Mouse (Mus musculus) fat pad, adult 2 months (tissue): ENCODE results near the gene Dennd2a.
"Not testable (repeated sequence)": the region's sequence is repeated elsewhere in the genome, so short reads cannot be mapped to it uniquely, and the experiment has no call there.

Source experiments
- DNase-seq: peaks from one replicate; pipeline ENCODE4 v3.0.0-alpha.2; 2011; ENCODE audit warnings: low read depth, low spot score; ENCODE audit errors: extremely low read depth

Dennd2a gene

DNA sequence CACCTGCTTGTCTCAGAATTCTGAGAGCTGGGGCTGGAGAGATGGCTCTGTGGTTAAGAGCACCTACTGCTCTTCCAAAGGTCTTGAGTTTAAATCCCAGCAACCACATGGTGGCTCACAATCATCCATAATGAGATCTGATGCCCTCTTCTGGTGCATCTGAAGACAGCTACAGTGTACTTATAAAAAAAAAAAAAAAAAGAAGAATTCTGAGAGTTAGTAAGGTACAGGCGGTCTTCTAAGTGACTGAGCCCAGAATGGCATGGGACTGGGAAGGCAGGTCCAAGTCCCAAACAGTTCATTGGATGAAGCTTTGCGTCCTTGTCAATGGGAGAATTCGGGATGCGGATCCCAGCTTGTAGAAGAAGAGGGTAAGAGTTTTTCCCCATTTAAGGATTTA is 104.1 kb downstream of the Dennd2a start:
- DNase-seq = no peak

DNA sequence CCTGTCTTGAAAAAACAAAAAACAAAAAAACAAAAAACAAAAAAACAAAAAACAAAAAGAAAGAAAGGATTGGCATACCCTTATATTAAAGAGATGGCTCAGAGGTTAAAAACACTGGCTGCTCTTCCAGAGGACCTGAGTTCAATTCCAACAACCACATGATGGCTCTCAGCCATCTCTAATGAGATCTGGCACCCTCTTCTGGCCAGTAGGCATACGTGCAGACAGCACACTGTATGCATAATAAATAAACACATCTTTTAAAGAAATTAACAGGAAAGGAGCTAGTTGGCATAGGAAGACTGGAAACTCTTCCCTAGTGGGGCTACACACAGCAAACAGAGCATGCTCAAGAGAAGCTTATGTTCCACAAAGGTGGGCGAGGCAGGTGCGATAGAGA is 106.6 kb downstream of the Dennd2a start:
- no peak for DNase-seq

DNA sequence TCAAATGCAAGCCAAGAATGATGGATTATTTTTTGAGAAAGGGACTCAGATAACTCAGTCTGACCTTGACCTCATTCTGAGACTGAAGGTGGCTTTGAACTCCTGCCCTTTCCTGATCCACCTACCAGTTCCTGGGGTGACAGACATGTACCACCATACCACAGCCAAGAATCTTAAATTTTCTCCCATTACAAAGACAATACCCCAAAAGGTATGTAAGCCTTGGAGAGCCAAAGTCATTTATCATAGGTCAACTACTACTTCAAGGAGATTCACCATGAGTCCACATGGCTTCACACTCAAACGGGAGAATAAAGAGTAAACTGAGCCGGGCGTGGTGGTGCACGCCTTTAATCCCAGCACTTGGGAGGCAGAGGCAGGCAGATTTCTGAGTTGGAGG is 107.1 kb downstream of the Dennd2a start:
- no peak for DNase-seq

DNA sequence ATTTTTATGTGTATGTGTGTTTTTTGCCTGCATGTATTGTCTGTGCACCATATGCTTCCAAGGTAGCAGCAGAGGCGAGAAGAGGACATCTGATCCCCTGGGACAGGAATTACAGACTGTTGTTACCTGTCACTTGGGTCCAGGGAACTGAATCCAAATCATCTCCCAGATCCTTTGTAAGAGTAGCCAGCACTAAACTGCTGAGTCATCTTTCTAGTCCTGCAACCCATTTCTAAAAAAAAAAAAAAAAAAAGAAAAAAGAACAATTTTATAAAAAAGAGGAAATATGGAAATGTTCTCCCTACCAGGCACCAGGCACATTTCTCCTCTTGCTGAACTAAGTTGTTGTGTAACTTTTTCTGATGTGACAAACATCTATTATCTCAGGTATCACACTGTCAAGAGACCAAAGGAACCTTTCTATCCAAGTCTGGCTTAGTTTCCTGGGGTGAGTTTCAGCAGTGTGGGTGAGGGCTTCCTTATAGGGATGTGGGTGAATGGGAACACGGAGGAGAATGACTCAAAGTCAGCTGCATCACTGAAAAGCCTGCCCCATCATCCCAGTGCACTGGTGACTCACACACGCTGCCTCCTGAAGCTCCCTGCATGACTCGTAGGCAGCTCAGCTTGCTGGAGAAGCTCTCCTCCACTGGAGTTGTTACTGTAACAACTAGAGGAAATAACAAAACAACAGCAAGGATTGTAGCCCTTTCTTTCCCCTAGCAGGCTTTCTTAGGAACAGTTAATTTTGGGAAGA is 110.1 kb downstream of the Dennd2a start:
- DNase-seq = no peak

DNA sequence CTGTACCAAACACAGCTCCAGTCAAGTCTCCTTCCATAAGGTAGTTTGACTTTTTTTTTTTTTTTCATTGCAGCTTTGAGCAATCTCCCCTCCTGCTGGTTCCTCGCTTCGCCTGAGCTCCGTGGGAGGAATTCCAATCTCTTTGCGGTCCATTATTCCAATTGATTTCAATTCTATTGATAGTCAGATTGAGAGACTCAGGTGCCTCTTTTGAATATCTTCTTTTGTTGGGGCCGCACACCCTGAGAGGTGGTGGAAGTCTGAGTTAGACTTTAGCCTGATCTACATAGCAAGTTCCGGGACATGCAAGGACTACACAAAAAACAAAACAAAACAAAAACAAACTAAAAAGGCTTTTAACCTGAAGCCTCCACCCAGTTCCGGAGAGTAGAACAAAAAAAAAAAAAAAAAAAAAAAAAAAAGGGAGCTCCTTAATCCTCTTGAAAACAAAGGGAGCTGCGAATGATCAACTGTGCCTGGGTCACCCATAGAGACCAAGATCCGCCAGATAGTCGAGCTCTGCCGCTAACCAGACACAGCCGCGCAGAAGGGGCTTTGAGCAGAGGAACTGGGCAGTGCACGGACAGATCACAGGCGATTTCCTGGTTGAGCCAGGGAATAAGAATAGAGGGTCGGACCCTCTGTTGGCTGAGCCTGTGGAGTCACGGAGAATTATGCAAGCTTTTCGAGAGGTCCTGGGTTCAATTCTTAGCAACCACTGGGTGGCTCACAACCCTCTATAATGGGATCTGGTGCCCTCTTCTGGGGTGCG is 111.7 kb downstream of the Dennd2a start:
- no peak for DNase-seq

DNA sequence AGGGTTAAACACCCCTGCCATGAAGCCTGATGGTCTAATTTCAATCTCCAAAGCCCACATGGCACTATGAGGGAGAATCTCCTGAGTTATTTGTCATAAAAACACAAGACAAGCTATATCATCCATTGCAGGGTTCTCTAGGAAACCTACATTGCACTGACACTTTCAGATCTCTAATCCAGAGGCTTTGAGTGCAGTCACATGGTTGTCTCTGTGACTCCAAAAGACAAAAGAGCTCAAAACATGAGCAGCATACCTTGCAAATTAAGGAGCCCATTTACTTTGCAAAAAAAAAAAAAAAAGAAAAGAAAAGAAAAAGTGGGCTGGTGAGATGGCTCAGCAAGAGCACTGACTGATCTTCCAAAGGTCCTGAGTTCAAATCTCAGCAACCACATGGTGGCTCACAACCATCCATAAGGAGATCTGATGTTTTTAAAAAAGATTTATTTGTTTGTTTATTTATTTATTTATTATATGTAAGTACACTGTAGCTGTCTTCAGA is 114.8 kb downstream of the Dennd2a start:
- DNase-seq = no peak

DNA sequence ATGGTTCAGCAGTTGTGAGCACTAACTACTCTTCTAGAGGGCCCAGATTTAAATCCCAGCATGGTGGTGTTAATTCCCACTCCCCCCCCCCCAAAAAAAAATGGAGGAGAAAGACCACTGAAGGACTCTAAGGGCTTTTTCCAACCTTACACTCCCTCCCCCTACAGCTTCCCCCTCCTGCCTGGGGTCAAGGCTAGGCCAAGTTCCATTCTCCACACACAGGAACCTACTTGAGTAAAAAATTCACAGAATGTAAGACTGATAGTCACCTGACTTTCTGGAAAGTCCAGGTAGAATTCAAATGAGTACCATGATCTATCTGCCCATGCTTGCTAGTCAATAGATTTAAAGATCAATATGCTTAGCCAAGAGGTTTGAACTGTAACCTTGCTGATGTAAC is 117.5 kb downstream of the Dennd2a start:
- no peak for DNase-seq

DNA sequence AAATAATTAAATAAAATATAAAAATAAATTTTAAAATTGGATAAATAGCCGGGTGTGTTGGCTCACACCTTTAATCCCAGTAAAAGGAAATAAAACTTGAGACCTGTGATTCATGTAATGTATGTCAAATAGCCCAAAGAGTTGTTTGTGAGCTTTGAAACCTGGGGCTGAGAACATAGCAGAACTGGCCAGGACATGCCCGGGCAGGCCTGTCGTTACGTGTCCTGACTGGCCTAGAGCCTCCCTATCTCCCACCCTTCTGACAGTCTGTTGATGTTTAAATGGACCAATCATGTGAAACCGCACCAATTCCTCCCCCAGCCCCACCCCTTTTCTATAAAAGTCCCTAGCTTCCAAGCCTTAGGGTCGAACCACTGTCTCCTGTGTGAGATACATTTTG is 120.1 kb downstream of the Dennd2a start:
- not testable (repeated sequence) for DNase-seq

DNA sequence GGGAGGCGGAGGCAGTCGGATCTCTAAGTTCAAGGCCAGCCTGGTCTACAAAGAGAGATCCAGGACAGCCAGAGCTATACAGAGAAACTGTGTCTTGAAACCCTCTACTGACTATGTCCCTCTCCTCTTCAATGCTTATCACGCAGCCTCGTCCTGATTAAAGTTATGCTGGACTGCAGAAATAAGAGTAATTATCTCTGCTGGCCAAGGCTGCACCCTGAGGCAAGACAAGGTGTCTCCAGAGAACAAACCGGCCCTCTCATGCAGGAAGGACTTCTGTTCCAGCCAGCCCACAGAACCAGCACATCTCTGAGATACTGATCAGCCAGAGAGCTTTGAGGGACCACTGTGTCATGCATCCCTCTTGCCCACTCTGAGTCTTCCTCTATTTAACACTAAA is 121.8 kb downstream of the Dennd2a start:
- no peak for DNase-seq

DNA sequence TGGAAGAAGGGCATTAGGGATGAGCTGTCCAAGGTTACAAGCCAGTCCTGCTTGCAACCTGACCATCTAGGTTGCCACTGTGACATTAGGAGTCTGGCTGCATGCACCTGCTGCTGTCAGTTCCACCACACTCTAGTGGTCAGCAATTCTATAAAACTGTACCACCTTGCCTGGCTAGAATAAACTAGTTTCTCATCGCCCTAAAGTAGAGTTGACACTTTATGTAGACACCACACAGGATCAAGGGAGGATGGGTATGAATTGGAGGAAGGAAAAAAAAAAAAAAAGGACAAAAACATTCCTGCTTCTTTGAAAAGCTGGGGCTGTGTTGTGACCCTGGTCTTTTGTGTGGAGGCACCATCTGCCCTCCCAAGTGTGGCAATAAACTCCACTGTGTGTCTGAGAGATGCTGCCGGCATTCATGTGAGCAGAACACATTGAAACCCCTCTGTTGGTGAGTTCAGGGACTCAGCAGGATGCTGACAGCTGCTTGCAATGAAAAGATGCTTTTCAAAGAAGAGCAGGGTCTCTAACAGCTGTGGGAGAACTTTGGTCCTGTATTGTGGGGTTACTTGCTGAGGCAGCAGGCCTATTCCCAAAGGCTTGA is 122.7 kb downstream of the Dennd2a start:
- DNase-seq = no peak

DNA sequence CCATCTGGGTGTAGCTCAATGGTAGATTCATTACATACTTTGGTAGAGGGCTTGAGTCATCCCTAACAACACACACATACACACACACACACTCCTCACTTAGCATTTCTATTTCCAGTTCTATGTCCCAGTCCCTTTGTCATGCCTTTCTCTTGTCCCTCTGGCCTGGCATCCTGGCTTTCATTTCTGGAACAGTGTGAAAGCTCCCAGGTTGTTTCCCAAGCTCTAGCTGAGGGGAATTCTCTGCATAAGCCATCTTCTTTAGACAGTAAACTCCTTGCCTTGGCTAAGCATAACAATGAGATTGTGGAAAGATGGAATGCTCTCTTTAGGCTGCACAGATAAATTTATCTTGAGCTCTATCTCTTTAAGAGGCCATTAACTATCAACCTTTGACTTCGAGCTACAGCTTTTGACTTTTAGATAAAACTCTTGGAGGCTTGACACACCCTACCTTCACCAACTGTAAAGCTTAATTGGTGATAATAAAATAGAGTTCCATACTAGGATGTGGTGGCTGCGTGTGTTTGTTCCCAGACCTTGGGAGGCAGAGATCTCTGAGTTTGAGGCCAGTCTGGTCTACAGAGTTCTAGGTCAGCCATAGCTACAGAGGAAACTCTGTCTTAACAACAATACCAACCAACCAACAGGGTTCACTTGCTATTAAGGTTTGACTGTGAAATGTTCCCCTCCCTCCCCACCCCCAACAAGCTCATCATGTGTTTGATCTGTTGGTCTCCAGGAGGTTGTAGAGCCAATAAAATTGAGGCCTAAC is 123.4 kb downstream of the Dennd2a start:
- DNase-seq = no peak

DNA sequence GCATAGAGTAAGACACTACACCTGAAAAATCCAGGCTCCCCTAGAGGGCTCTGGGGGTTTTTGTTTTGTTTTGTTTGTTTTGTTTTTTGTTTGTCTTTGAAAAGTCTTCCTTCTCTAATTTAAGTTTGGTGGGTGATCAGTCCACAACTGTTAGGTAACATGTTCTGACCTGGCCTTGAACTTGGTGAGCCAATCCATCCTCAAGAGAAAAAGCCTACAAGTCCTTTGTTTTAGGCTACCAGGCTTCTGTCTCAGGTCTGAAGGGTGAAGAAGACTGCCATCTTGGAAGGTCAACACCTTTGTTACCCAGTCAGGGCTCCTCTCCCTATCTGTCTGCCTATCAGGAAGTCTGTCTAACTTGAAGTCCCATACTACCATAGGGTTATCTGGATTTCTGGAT is 124.0 kb downstream of the Dennd2a start:
- DNase-seq = no peak

DNA sequence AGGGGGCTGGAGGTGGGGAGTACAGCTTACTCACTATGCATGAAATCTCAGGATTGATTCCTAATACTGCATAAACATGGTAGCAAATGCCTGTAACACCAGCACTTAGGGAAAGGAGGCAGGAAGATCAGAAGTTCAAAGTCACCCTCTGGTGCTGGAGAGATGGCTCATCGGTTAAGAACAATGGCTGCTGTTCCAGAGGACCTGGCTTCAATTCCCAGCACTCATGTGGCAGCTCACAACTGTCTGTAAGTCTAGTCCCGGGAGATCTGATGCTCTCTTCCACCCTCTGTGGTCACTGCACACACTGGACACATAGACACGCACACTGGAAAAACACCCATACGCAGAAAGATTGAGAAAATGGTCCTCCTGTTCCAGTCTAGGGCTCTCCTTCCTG is 124.5 kb downstream of the Dennd2a start:
- no peak for DNase-seq

DNA sequence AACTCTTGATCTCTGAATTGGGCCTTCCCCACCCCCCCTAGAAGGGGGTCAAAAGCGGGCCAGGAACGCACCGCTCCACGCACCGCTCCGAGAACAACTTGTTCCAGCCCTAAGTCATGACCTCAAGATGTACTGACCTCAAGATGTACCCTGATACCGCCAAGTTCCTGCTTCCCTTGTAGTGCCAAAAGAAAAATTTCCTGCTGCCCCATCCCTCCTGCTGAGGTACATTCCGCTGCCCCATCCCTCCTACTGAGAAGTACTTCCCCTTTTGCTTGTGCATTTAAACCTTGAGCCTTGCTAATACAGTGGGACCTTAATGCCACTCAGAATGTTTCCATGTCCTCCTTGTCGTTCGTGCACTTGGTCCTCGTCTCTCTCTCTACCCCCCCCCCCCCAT is 126.9 kb downstream of the Dennd2a start:
- DNase-seq = no peak

DNA sequence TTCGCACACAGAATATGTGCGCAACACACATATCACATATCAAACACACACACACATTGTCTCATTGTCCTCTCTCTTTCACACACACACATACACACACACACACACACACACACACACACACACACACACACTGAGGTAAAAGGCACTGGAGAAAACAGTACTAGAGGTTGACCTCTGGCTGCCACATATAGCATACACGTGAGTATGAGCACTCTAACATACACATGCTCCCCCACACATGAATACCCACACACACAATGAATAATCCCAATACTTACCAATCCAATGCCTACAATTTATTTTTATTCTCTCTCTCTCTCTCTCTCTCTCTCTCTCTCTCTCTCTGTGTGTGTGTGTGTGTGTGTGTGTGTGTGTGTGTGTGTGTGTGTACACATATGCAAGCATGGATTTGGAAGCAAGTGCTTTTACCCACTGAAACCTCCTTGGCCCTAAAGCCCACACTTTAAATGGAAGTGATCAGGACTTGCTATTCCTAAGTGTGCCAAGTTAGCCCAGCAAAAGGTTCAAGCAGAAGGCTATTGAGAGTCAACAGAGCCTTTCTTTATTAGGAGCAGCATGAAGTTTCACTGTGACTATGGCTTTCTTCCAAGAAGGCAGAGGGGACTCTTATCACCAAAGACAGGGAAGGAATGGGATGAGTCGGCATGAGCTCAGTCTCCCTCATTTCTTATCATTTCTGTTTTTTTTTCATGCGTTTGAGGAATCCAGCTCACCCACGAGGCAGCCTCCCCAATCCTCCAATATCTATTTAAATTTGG is 128.5 kb downstream of the Dennd2a start:
- no peak for DNase-seq

DNA sequence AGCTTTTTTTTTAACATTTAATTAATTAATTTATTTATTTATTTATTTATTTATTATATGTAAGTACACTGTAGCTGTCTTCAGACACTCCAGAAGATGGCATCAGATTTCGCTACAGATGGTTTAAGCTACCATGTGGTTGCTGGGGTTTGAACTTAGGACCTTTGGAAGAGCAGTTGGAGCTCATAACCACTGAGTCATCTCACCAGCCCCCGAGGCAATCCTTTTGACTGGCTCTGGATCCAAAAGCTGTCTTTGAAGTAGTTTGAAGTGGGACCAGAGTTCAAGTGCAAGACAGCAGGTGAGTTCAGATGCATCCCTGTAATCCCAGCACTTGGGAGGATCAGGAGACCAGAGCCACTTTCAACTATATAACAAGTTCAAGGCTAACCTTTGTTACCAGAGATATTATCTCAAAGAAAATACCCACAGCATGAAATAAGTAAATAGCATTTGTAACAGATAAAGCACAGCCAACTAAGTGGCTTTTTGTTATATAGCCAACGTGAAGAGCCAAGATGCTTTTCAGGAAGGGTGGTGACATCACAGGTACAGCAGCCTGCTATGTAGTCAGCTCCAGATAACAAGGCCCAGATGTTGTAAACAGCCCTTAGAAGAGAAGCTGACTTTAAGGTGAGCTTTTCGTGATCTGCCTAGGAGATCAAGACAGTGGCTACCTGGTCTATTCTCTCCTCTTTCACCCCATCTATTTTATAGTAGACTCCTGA is 130.2 kb downstream of the Dennd2a start:
- DNase-seq = no peak

DNA sequence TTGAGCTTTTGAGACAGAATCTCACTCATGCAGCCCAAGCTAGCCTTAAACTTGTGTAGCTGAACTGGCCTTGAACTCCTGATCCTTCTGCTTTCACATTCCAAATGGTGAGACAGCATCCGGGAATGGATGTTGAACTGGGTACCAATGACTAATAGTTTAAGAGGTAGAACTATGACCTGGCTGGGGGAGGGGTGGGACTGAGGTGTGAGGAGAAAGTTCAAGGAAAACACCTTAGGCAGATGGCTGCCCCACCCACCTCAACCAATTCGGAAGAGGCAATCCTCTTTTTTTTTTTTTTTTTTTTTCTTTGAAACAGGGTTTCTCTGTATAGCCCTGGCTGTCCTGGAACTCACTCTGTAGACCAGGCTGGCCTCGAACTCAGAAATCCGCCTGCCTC is 130.9 kb downstream of the Dennd2a start:
- DNase-seq = no peak

DNA sequence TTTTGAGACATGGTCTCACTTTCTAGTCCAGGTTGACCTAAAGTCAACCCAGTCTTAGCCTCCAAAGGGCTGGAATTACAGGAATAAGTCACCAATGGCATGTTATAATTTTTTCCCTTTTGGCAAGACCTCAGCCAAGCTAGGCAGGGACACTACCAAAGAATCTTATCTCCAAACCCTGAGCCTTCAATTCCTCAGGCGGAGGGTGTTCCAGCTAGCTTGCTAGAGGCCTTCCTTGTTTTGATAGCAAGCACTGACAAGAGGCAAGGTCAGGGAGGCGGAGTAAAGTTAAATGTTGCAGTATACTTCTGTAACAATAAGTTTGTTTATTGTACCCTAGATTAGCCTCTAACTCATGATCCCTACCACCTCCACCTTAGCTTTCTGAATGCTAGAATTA is 132.5 kb downstream of the Dennd2a start:
- DNase-seq = no peak

DNA sequence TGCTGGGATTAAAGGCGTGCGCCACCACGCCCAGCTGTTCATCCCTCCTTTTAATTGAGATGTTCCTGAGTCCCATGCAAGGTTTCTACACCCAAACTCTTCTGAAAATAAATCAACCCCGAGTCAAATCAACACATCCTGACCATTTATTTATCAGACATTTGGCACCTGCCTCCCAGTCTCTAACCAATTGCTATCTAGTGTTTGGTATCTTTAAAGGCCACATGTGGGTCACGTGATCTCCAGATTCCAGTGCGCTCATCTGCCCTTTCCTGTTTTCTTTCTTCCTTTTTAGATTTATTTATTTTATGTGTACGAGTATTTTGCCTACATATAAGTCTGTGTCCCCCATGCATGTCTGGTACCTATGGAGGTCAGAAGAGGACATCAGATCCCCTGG is 134.0 kb downstream of the Dennd2a start:
- no peak for DNase-seq

DNA sequence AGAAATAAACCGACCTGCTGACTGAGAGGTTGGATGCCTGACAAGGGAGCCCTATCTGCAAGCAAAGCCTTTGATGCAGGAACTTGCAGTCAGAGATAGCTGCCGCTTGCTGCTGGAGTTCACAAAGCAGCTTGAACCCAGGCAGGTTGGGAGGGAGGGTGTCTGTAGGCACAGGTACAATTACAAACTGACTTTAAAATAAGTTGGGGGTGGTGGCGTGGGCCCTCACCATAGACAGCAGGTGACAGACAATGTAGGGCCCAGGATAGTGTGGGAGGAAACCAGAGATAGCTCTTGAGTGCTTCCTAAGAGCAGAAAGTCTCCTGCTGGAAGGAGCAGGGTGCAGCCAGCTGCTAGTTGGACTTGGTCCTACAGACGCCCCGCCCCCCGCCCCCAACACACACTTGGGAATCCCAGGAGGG is 134.5 kb downstream of the Dennd2a start:
- no peak for DNase-seq
